Mouse (Mus musculus) heart, adult 2 months (tissue): ENCODE measurements around the gene Ttc4.

Source experiments
- CTCF ChIP-seq: fragments of 200-600 bp; IDR thresholded peaks from 2 replicates; pipeline ENCODE4 v1.8.1; 2022; ENCODE audit warnings: antibody characterized with exemption, mild to moderate bottlenecking, moderate library complexity
- EP300 ChIP-seq: fragments of 200-500 bp; IDR thresholded peaks from 2 replicates; pipeline ENCODE4 v1.6.1; 2011; ENCODE audit warnings: low read depth, low read length, control low read depth; ENCODE audit not compliant: insufficient read depth
- POLR2A ChIP-seq: fragments of 200-500 bp; IDR thresholded peaks from 2 replicates; pipeline ENCODE4 v1.6.1; 2011; ENCODE audit warnings: mild to moderate bottlenecking, low read depth, low read length, control low read depth; ENCODE audit not compliant: insufficient read depth

GRCm38 (mm10) chr4:106647137-106647536 lies 31.6 kb downstream of the Ttc4 start:
- TF ChIP-seq EP300: no peak
- TF ChIP-seq CTCF: no peak
- TF ChIP-seq POLR2A: no peak
